Mouse (Mus musculus): ENCODE measurements at regions not wholly inside any gene's neighbourhood (a gene's known extent, or its start where the extent isn't known, plus 50 kb on each side); places are given as distances from the start of the nearest gene placed in this dataset.

DNA sequence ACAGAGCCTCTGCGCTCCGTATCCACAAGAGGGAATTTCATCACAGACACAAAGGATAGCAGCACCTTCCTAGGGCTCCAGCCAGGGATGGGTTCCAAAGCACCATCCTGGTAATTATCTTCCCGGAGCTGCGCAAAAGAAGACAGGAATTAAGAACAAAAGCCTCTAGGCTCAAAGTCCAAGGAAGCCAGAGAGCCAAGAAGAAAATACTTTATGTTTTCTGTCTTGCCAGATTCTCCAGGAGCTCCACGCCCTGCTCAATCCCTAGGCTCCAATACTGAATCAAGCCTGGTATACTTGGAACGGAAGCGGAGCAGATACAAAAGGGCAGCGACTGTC is 54.4 kb downstream of the Irf2bpl start:
- DNase-seq (ENCODE audit: extremely low read depth, insufficient read length, low spot score): no peak

DNA sequence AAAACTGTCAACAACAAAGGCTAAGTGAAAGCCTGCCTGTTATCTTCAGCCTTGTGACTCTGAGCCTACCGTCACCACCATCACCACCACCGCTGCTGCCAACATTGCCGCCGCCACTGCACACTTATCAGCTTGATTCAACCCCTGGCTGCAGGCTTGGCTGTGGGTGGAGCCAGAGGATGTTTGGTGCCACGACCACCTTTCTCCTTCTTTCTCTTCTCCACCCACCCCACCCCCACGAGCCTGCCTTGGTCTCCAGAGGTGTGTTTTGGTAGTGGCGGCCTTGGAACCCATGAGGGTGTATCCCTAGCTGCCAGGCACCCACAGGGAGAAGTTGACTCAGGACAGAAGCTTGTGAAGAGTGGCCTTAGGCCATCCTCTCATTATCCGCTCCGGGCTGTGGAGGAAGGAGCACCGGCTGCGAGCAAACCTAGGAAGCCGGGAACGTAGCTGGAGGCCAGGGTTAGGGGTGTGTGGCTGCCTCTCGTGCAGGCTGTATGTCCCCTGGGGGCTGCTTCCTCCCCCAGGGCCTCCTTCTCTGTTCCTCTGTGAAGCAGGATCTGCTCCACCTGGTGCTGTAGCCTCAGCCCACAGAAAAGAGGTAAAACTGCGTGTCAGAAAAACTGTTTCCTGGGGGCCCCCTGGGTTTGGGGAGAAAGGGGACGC is 54.9 kb downstream of the Irf2bpl start:
- DNase-seq (ENCODE audit: extremely low read depth, insufficient read length, low spot score): no peak

DNA sequence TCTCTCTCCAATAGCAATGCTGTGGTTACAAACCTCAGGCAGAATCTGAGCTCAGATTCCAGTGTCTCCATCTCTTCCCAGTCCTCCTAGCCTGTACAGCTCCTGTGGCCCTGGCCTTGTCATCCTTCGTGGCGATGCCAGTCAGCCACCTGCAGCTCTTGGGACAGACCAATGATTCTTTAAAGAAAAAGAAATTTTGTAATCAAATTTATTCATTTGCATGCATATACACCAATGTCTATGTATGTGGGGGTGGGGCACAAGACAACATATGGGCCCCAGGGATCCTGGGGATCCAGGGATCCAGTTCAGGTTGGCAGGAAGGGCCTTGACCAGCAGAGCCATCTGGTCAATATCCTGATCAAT is 57.4 kb downstream of the Irf2bpl start:
- no peak for DNase-seq (ENCODE audit: extremely low read depth, insufficient read length, low spot score)

DNA sequence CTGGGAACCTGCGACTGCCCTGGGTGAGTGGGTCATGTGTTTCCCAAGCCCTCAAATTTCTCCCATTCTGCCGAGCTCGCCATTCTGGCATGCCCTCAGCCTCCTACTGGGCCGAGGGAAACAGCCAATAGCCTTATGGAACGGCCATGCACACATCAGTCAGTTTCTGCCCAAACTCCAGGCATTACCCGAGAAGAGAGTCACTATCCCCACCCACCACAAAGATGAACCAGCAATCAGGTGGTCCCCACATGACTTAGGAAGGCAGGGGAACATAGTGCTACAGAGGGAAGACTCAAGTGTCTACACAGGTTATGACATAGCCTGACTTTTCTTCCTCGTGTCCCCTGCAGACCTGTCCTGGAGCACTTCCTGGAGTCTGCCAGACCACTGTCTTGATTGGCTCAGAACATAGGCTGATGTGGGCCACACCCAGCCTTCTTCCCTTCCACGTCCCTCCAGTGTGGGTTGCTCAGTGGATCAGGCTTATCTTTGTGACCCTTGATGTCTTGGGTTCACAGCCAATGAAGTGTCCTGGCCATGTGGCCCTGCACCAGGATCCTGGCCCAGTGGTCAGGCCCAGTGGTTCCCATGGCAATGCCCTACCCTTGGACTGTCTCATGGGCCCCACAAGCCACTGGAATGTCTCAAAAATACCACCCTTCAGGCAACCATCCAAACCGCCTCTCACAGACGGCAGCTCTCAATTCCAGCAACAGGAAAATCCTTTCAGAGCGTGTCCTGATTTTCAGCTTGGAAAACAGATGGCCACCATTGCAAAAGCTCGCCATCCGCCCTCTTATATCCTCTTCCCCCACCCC is 58.0 kb downstream of the Irf2bpl start:
- peak; percentile 95 for DNase-seq (ENCODE audit: extremely low read depth, insufficient read length, low spot score)

DNA sequence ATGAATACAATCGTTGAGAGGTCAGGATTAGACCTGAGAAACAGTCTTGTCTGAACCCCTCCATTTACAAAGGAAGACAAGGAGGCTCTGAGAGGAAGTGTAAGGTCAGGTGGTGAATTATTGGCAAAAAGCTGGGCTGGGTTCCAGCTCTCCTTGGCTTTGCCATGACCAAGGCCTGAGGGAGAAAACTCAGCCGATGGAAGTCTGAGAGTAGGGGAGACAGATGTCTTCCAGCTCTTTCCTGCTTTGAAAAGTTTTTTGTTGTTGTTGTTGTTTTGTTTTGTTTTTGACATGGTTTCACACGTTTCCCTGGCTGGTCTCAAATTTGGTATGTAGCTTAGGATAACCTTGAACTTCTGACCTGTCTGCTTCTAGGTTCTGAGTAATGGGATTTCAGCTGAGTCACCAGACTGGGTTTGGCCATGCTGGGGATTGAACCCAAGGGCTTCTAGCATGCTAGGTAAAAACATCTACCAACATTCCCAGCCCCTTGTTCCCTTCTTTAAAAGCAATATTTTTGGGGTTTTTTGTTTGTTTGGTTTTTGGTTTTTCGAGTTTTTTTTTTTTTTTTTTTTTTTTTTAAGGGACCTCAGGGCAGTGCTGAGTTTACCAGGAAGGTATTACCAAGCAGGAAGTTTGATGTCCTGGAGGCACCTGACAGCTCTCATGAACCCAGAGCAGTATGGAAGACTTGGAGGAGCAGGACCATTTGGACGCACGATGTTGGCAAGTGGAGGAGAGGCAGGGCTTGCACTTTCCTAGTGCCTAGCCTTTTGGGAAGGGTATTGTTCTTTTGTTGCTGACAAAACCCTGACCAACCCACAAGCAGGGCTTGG is 58.8 kb downstream of the Irf2bpl start:
- DNase-seq (ENCODE audit: extremely low read depth, insufficient read length, low spot score): peak; percentile 61

DNA sequence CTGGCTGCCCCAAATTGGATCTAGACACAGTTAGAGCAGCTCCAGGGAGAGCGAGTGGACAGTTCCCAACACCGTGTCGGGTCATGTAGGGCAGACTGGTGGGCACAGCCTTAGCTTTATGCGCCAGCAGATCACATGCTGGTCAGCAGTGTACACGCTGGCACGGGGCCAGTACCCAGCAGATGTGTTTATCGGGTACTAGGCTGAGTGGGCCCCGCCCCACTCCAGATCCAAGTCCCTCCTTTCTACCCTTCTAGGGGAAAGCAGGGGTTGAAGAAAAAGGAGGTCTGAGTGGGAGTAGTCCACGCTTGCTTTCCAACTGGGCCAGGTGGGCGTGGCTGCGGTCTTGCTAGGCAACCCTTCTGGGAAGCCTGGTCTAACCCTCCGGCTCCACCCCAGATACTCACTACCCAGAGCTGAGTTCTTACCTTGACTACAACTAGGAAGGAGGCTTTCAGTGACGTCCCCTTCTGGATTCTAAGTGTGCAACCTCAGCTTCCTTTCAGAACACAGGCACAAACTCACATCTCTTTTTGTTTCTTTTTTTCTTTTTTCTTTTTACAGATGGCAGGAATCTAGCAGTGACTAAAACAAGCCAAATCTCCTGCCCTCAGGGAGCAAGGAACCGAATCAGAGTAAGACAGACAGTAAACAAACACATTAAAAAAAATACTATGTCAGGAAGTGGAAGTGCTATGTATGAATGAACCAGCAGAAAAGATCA is 59.6 kb downstream of the Irf2bpl start:
- DNase-seq (ENCODE audit: extremely low read depth, insufficient read length, low spot score): peak; percentile 88

DNA sequence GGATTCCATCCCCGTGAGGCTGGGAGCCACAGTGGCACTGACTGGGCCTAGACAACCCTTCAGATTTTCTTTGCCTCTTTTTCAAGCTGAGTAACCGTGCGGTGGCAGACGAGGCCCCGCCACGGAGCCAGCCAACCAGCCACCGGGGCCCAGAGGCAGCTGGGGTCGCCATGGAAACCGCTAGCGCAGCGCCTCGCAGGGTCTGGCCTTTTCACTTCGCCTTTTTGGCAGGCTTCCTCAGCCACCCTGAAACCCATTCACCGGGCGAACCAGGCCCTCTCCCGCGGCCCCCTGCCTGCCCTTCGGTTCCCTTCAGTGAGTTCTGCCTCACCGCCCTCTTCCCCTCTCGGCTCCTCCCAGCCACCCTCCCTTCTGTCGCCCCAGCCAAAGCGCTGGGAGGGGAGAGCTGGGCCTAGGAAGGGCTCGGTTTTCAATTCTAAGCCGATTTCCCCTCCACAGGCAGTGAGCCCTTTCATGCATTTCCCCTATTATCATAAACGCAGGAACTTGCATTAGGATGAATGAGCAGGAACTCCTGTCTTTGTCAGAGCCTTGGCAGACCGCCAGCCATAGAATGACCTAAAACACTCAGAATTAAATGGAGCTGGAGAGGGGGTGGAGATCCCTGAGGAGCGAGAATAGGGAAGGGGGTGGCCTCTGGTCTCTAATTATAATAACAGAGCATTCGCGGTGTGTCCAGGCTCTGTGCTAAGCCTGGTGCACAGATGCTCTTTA is 60.6 kb downstream of the Irf2bpl start:
- peak; percentile 90 for DNase-seq (ENCODE audit: extremely low read depth, insufficient read length, low spot score)

DNA sequence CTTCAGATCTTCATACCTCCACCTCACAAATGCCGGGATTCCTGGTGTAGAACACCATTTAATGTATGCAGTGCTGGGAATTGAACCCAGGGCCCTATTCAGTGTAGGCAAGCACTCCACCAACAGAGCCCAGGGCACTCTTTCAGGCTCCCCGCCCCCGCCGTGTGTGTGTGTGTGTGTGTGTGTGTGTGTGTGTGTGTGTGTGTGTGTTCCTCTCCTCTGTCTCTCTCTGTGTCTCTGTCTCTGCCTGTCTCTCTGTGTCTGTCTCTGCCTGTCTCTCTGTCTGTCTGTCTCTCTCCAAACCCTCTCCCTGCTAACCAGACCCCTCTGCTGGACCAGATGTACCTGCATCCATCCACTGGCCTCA is 61.1 kb downstream of the Irf2bpl start:
- no peak for DNase-seq (ENCODE audit: extremely low read depth, insufficient read length, low spot score)

DNA sequence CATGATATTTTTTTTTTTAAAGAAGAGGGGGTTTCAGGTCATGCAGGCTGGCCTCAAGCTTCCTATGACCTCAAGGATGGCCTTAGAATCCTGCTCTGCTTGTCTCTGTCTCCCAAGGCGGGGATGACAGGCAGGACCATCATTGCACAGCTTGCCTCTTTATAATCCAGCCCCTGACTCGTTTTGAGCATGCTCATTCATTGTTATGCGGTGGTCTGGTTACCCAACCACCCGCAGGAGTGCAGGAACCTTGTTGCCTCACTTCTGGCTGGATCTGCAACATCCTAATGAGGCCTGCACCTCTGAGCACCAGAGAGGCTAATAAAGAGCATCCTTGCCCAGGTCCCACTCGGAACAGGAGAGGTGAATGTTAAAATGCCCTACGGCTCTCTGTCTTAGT is 63.4 kb downstream of the Irf2bpl start:
- no peak for DNase-seq (ENCODE audit: extremely low read depth, insufficient read length, low spot score)

DNA sequence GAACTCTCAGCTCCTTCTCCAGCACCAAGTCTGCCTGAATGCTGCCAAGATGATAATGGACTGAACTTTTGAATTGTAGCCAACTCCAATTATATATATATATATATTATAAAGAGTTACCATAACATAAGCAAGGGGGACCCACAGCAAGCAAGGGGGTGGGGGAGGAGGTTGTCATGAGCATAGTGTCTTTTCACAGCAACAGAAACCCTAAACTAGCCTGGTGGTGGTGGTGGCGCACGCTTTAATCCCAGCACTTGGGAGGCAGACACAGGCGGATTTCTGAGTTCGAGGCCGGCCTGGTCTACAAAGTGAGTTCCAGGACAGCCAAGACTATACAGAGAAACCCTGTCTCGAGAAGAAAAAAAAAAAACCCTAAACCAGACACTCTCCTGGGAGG is 65.0 kb downstream of the Irf2bpl start:
- DNase-seq (ENCODE audit: extremely low read depth, insufficient read length, low spot score): no peak

DNA sequence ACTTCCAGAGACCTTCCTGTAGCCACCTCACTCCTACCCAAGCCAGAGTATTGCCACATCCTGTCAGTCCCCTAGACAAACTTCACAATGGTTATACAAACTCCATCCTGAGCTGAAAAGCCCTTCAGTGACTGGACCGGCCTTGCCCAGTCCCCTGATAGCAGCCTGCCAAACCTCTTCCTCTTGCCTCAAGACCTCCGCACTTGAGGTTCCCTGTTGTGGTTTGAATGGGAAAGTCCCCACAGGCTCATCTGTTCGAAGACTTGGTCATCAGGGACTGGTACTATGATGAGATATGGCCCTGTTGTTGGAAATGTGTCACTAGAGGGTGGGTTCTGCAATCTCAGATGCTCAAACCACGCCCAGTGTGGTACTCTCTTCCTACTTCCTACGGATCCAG is 65.4 kb downstream of the Irf2bpl start:
- DNase-seq (ENCODE audit: extremely low read depth, insufficient read length, low spot score): no peak

DNA sequence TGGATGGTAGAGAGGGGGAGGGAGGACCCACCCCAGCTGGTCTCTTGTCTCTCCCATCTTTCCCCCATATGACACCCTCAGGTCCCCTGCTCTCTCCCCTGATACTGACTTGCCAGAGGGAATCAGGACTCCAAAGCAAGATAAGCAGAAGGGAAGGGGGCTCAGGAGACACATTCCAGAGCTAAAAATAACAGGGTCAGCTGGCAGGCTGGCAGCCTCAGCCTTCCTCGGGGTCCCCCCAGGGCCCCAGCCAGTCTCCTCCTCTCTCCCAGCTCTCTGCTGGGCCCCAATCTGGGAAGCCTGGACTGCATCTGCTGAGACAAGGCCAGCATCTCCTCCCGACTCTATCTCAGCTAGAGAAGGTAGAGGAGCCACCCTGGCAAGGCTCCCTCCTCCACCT is 66.4 kb downstream of the Irf2bpl start:
- no peak for DNase-seq (ENCODE audit: extremely low read depth, insufficient read length, low spot score)

DNA sequence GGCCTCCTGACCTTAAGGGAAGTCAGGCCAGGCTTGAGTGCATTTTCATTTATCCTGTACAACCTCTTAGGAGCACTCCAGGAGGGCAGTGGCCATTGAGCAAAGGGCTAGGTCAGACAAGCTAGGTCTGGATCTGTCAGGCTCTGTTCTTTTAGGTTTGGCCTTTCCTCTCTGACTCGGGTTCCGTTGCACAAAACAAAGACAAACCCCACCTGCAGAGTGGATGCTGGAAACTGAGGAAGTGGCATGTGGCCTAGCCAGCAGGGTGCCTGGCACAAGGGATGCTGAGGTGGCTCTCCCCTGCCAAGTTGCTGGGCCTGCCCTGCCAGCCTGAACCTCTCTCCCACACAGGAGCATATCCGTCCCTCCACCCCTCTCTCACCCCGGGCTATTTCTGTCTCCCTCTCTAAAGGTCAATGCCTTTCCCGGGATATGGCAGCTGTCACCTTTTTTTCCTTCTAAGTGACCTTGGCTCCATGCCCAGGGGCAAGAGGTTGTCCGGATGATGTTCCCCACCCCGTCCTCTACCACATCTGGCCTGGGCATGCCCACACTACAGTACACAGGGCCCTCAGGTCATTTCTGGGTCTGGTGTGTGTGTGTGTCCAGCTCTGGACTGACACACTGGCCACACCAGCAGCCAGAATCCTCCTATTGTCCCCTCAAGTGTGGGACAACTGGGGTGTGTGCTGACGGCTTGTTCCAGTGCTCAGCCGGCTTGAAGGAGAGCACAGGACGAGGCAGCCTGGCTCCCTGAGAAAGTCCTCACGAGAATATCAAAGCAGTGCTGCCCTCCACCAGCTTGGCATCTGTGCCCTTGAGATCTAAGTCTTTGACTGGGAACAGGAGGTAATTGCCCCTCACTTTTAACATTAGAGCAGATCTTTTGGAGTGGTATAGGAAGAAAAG is 67.6 kb downstream of the Irf2bpl start:
- no peak for DNase-seq (ENCODE audit: extremely low read depth, insufficient read length, low spot score)

DNA sequence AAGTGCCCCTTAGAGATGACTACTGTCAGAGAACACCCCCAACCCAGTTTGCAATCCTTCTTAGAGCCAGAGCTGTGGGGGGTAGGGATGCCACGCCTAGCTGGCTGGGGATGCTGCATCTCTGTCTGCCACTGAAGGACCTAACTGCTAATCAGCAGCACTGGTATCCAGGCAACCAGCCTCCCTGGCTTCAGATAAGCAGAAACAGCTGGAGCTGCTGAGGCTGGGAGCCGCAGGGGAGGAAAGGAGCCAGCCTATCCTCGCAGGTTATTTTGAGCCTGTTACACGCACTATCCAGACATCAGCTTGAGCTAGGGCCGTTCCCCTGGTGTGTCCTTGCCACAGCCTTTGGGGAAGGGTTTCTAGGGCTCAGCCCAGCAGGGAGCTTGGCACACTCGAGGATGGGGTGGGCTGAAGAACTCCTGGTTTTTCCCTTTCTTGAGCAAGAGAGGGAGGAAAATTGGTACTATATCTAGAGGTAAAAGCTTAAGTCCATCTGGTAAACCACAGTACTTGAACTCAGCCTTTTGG is 68.4 kb downstream of the Irf2bpl start:
- DNase-seq (ENCODE audit: extremely low read depth, insufficient read length, low spot score): no peak

DNA sequence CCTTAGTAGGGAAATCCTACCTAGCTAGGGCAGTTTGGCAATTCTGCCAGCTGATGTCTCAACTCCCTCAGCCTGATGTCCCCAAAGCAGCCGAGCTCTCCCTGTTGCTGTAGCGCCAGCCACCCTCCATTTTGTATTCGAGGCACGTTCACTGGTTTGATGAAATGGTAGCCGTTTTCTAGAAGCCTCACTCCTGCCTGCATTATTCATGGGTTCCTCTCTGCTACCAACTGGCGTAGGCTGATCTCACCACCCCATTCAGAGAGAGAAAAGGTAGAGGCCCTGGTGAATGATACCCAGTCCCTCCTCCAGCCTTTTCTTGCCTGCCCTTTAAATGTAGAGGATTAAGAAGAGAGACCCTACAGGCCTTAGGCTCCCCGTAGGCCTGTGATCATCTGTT is 69.9 kb downstream of the Irf2bpl start:
- DNase-seq (ENCODE audit: extremely low read depth, insufficient read length, low spot score): no peak

Measured in 3134 (cell line).